Mouse (Mus musculus): Measurements from ENCODE around the gene Eri2. TPM values are rescaled to one million over a fixed set of nuclear protein-coding genes. Genes with fewer than 3 reads are reported as not detected.

Gene Eri2
- polyA plus RNA-seq, 1 experiment from 2014 or later = 22.6 TPM

DNA sequence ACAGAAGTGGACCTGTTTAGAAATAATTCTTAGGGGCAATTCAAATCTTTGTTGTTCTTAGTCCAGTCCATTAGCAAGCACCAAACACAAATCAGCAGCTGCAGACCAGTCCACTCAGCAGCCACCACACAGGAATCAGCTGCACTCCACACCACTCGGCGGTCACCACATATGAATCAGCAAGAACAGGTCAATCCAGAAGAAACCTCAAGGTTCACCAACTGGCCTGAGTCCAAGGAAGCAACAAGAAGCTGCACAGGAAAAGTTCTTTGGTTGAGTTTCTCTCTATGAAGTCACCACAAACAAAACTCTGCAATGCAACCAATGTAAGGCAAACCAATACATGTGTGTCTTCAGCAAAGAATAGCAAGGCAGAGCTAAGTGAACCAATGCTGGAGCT is 66.2 kb downstream of the Eri2 start:
- Histone ChIP-seq H3K9me3 (ENCODE audit: control insufficient read depth, low read length) (no peaks in the 10 kb centered on the region), H3K4me3 (ENCODE audit: low read depth, low read length) (no peak overlapping the region), H3K27ac (ENCODE audit: low read depth, low read length) (no peak overlapping the region), H3K9ac (ENCODE audit: low read depth, low read length) (no peak overlapping the region), H3K36me3 (ENCODE audit: control insufficient read depth, insufficient read depth, low read length) (no peaks in the 10 kb centered on the region), H3K4me2 (no peak overlapping the region), H3K27me3 (replicated peaks; ENCODE audit: control insufficient read depth, insufficient read depth, low read length) (no peaks in the 10 kb centered on the region), H3K4me1 (replicated peaks; ENCODE audit: control insufficient read depth, insufficient read depth, low read length) (no peaks in the 10 kb centered on the region)
- 73% methylated on average over 2 of the region's 2 CpGs for WGBS
- ATAC-seq (replicated peaks; ENCODE audit: low FRiP score) = no peak
- DNase-seq (ENCODE audit: low spot score) = no peak

GRCm38 (mm10) chr7:119720947-119721310 is 72.9 kb downstream of the Eri2 start:
- H3K27ac ChIP-seq (ENCODE audit: low read depth, low read length) = no peak overlapping the region

DNA sequence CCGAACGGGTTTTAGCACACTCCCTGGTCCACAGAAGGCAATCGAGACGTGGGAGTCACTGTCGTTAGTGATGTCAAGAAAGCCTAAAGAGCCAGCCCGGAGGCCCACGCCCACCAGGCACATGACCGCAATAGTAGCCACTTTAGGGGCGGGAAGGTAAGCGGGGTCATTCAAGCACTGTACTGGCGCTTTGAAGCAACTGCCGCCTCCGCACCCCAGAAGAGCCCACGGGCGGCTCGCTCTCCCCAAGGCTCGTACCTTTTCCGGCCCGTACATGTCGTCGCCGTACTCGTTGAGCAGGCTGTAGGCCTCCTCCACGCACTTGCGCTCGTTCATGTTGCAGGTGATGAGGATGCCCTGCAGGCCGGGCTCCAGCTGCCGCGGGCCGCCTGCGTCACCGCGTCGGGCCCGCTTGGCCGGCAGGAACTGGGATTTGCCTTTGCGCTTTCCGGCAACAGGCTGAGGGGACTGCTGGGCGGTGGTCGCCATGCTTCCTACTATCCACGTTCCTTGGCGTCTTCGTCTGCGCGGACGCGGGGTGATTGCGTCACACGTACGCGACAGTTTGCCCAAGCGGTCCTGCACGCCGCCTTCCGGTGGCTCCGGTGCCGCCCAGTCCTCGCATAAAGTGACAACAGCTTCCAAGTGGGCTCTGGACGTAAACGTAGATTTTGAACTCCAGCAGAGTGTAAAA is 73.5 kb downstream of the Eri2 start, which contains the start of gene Thumpd1:
Gene Thumpd1, minus strand, starts transcription at position 546 of the 694 bp plus-strand sequence.
- peak within 1 kb of the TSS; percentile 71 for H3K9ac ChIP-seq (ENCODE audit: low read depth, low read length)
- H3K36me3 ChIP-seq (ENCODE audit: control insufficient read depth, insufficient read depth, low read length) = peaks cover 29% of the 10 kb centered on the region
- ATAC-seq (replicated peaks; ENCODE audit: low FRiP score) = peak; percentile 91
- H3K27me3 ChIP-seq (replicated peaks; ENCODE audit: control insufficient read depth, insufficient read depth, low read length) = no peaks in the 10 kb centered on the region
- H3K27ac ChIP-seq (ENCODE audit: low read depth, low read length) = no peak within 1 kb of the TSS
- under 1% methylated on average over 60 of the region's 60 CpGs for WGBS
- H3K4me3 ChIP-seq (ENCODE audit: low read depth, low read length) = peak within 1 kb of the TSS; percentile 69
- DNase-seq (ENCODE audit: low spot score) = peak; percentile 91
- no peaks in the 10 kb centered on the region for H3K9me3 ChIP-seq (ENCODE audit: control insufficient read depth, low read length)
- peaks cover 6% of the 10 kb centered on the region; the same call in 1 of the 2 replicates for H3K4me1 ChIP-seq (replicated peaks; ENCODE audit: control insufficient read depth, insufficient read depth, low read length)
- H3K4me2 ChIP-seq = peak within 1 kb of the TSS; percentile 71

More at GRCm38 (mm10) chr7:119720947-119721310, 72.9 kb downstream of the Eri2 start:
- 15% methylated on average over 8 of the region's 8 CpGs for WGBS
- peak; percentile 33 for ATAC-seq (replicated peaks; ENCODE audit: low FRiP score)
- Histone ChIP-seq H3K27me3 (replicated peaks; ENCODE audit: control insufficient read depth, insufficient read depth, low read length) (no peaks in the 10 kb centered on the region), H3K9ac (ENCODE audit: low read depth, low read length) (peak overlapping the region; percentile 71), H3K4me2 (peak overlapping the region; percentile 71), H3K4me1 (replicated peaks; ENCODE audit: control insufficient read depth, insufficient read depth, low read length) (peaks cover 6% of the 10 kb centered on the region; the same call in 1 of the 2 replicates), H3K36me3 (ENCODE audit: control insufficient read depth, insufficient read depth, low read length) (peaks cover 24% of the 10 kb centered on the region), H3K9me3 (ENCODE audit: control insufficient read depth, low read length) (no peaks in the 10 kb centered on the region), H3K4me3 (ENCODE audit: low read depth, low read length) (peak overlapping the region; percentile 69)
- DNase-seq (ENCODE audit: low spot score) = no peak

Other genes with a start within 250 kb of the Eri2 start
- gene Acsm2, start 239.7 kb downstream of the Eri2 start, polyA plus RNA-seq (2014; fragmentation: Nextera tagmentation; extraction: Ambion mirVana) = not detected in 2 replicates
- not detected in 2 replicates for gene Acsm1, start 187.0 kb downstream of the Eri2 start, polyA plus RNA-seq (2014; fragmentation: Nextera tagmentation; extraction: Ambion mirVana)
- not detected in 2 replicates for gene Acsm4, start 104.0 kb downstream of the Eri2 start, polyA plus RNA-seq (2014; fragmentation: Nextera tagmentation; extraction: Ambion mirVana)
- 88.1 and 94.4 TPM in 2 replicates for gene Thumpd1, start 73.3 kb downstream of the Eri2 start, polyA plus RNA-seq (2014; fragmentation: Nextera tagmentation; extraction: Ambion mirVana)
- 0.27 and 0.43 TPM in 2 replicates for gene Acsm3, start 33.1 kb downstream of the Eri2 start, polyA plus RNA-seq (2014; fragmentation: Nextera tagmentation; extraction: Ambion mirVana)
- 16.3 and 19.2 TPM in 2 replicates for gene Rexo5, start 52 bp downstream of the Eri2 start, polyA plus RNA-seq (2014; fragmentation: Nextera tagmentation; extraction: Ambion mirVana)
- 4.6 and 6.5 TPM in 2 replicates for gene Lyrm1, start 101.8 kb upstream of the Eri2 start, polyA plus RNA-seq (2014; fragmentation: Nextera tagmentation; extraction: Ambion mirVana)
- 3.1 and 3.4 TPM in 2 replicates for gene Dcun1d3, start 102.2 kb upstream of the Eri2 start, polyA plus RNA-seq (2014; fragmentation: Nextera tagmentation; extraction: Ambion mirVana)

Measured in liver, embryonic 11.5 days (tissue).